9 mouse cellular contexts compared by ENCODE assay signal in the genomic region with DNA sequence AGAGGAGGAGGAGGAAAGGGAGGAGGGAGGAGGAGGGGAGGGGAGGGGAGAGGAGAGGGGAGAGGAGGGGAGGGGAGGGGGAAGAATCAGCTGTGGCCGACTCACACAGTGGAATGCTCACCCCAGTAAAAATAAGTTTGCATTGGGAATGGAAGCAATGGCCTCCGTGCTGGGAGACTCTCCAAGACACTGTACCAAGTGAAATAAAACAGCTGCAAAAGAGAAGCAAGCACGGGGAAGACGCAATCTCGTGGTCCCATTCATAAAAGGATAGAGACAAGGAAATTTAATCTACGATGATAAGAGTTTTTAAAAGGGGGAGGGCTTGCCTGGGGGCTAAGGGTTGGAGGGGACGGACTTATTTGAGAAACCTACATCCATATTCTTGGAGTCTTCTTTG. TPM values are rescaled to one million over a fixed set of nuclear protein-coding genes. Genes with fewer than 3 reads are reported as not detected.
A peak's percentile ranks its signal among the peaks of the same experiment; 100 is the strongest.
DNase-seq lines count a peak whose midpoint lies in the region; ATAC-seq lines count a peak whose summit lies in the region.
"Had no signal": no experiment of that assay in that cellular context is flagged by ENCODE, and none has a peak within 500 bp of the region (broad histone marks: within the 10 kb centered on the region; RNA-seq: fewer than 3 reads in every experiment).

No protein-coding gene starts in this region.

- no peaks in the 10 kb centered on the region for H3K4me1 ChIP-seq in brown adipose tissue, adult 24 weeks (ENCODE audit: control insufficient read depth, insufficient read depth, insufficient read length, low read length)
- peaks cover 12% of the 10 kb centered on the region for H3K4me1 ChIP-seq in forebrain, embryonic 13.5 days
- H3K4me1 ChIP-seq in intestine, embryonic 15.5 days (replicated peaks), result peaks cover 53% of the 10 kb centered on the region
- H3K4me1 ChIP-seq in midbrain, embryonic 11.5 days (ENCODE audit: control insufficient read depth, insufficient read depth, low read length), result peaks cover 24% of the 10 kb centered on the region

- no peaks in the 10 kb centered on the region for H3K36me3 ChIP-seq in forebrain, embryonic 13.5 days (ENCODE audit: poor library complexity, severe bottlenecking)
- H3K36me3 ChIP-seq in intestine, embryonic 15.5 days, result no peaks in the 10 kb centered on the region
- H3K36me3 ChIP-seq in midbrain, embryonic 11.5 days (ENCODE audit: control insufficient read depth, insufficient read depth, low read length), result no peaks in the 10 kb centered on the region

- no peak for DNase-seq in midbrain, embryonic 11.5 days (ENCODE audit: low spot score, missing footprints)
- no peak for DNase-seq in embryo, embryonic 11 days
- no peak for DNase-seq in adrenal gland, postnatal 10 days
- DNase-seq in urinary bladder, postnatal 4 days (ENCODE audit: low spot score in 2 of 2), result no peak

- H3K27me3 ChIP-seq in forebrain, embryonic 13.5 days, result peaks cover 11% of the 10 kb centered on the region
- H3K27me3 ChIP-seq in intestine, embryonic 15.5 days (replicated peaks), result no peaks in the 10 kb centered on the region
- H3K27me3 ChIP-seq in midbrain, embryonic 11.5 days (ENCODE audit: control insufficient read depth, insufficient read depth, low read length), result 0 out of 2 replicates have a peak, but pooled peaks cover 2% of the 10 kb centered on the region

- no peak overlapping the region for H3K9ac ChIP-seq in forebrain, embryonic 13.5 days
- H3K9ac ChIP-seq in intestine, embryonic 15.5 days, result 0 out of 2 replicates have a peak overlapping the region, but pooled peaks have one; percentile 17
- no peak overlapping the region for H3K9ac ChIP-seq in midbrain, embryonic 11.5 days (ENCODE audit: low read length)

- no peaks in the 10 kb centered on the region for H3K9me3 ChIP-seq in forebrain, embryonic 13.5 days (replicated peaks)
- H3K9me3 ChIP-seq in intestine, embryonic 15.5 days, result no peaks in the 10 kb centered on the region
- no peaks in the 10 kb centered on the region for H3K9me3 ChIP-seq in midbrain, embryonic 11.5 days (ENCODE audit: control insufficient read depth, low read length)

- 37% methylated on average over 7 of the region's 7 CpGs for WGBS in forebrain, embryonic 13.5 days
- WGBS in intestine, embryonic 15.5 days, result 5% methylated on average over 7 of the region's 7 CpGs
- WGBS in midbrain, embryonic 11.5 days, result 53% methylated on average over 7 of the region's 7 CpGs

- peak overlapping the region; percentile 56 for H3K4me3 ChIP-seq in brown adipose tissue, adult 24 weeks (ENCODE audit: insufficient read depth, low read depth, low read length)
- H3K4me3 ChIP-seq in forebrain, embryonic 13.5 days, result peak overlapping the region; percentile 38
- H3K4me3 ChIP-seq in intestine, embryonic 15.5 days (replicated peaks), result peak overlapping the region; percentile 24
- H3K4me3 ChIP-seq in midbrain, embryonic 11.5 days (ENCODE audit: low read depth, low read length), result no peak overlapping the region

- H3K4me2 ChIP-seq in forebrain, embryonic 13.5 days, result peak overlapping the region; percentile 65
- H3K4me2 ChIP-seq in intestine, embryonic 15.5 days (replicated peaks), result peak overlapping the region; percentile 66
- peak overlapping the region; percentile 35; the same call in 1 of the 2 replicates for H3K4me2 ChIP-seq in midbrain, embryonic 11.5 days

- no peak for ATAC-seq in forebrain, embryonic 13.5 days
- no peak for ATAC-seq in intestine, embryonic 15.5 days
- ATAC-seq in midbrain, embryonic 11.5 days (ENCODE audit: low FRiP score), result no peak

- H3K27ac ChIP-seq in brown adipose tissue, adult 24 weeks (replicated peaks; ENCODE audit: low read depth, low read length), result no peak overlapping the region
- no peak overlapping the region for H3K27ac ChIP-seq in forebrain, embryonic 13.5 days
- peak overlapping the region; percentile 88 for H3K27ac ChIP-seq in intestine, embryonic 15.5 days
- H3K27ac ChIP-seq in midbrain, embryonic 11.5 days (ENCODE audit: low read depth, low read length), result no peak overlapping the region; the same call in 1 of the 2 replicates

RNA-seq across cellular contexts. Expression of a gene that starts 36.9 kb away (rescaled TPM):
- polyA plus RNA-seq in brown adipose tissue, adult 24 weeks (2012; ENCODE audit: insufficient read depth, insufficient read length, missing spikeins), result not detected in 2 replicates
- not detected in 2 replicates for polyA plus RNA-seq in forebrain, embryonic 13.5 days (2015; fragmentation: Nextera tagmentation; extraction: Ambion mirVana)
- polyA plus RNA-seq in intestine, embryonic 15.5 days (2015; fragmentation: Nextera tagmentation; extraction: Ambion mirVana), result not detected in 2 replicates
- not detected in 2 replicates for polyA plus RNA-seq in midbrain, embryonic 11.5 days (2014; fragmentation: Nextera tagmentation; extraction: Ambion mirVana)
- not detected for total RNA-seq in adrenal gland, postnatal 10 days (2021)
- total RNA-seq: liver, adult 2 months had no signal
- polyA plus RNA-seq: brain, embryonic 14.5 days; liver, adult 2 months had no signal
